Mouse (Mus musculus): Measurements from ENCODE around the gene Camkk2. TPM values are rescaled to one million over a fixed set of nuclear protein-coding genes. Genes with fewer than 3 reads are reported as not detected.

The Camkk2 gene
- polyA plus RNA-seq, 1 experiment from 2014 or later: 24.3 TPM

- no peaks in the 10 kb centered on the region for H3K9me3 ChIP-seq (replicated peaks)
- peaks cover 98% of the 10 kb centered on the region for H3K36me3 ChIP-seq
- no peak overlapping the region for H3K4me3 ChIP-seq
- H3K27ac ChIP-seq (replicated peaks): no peak overlapping the region
- no peaks in the 10 kb centered on the region for H3K27me3 ChIP-seq (ENCODE audit: low read depth, poor library complexity, severe bottlenecking)
- no peak for DNase-seq (ENCODE audit: low spot score)
- no peaks in the 10 kb centered on the region for H3K4me1 ChIP-seq
- 89% methylated on average over 13 of the region's 13 CpGs for WGBS
Measured at GRCm38 (mm10) chr5:122800345-122801010, 21.3 kb upstream of the Camkk2 start.

GRCm38 (mm10) chr5:122799379-122800344 lies 20.5 kb upstream of the Camkk2 start:
- Histone ChIP-seq H3K4me3 (no peak overlapping the region), H3K9me3 (replicated peaks) (no peaks in the 10 kb centered on the region), H3K27me3 (ENCODE audit: low read depth, poor library complexity, severe bottlenecking) (no peaks in the 10 kb centered on the region), H3K4me1 (no peaks in the 10 kb centered on the region), H3K36me3 (peaks cover 98% of the 10 kb centered on the region), H3K27ac (replicated peaks) (no peak overlapping the region)
- no peak for DNase-seq (ENCODE audit: low spot score)
- 90% methylated on average over 17 of the region's 17 CpGs for WGBS

GRCm38 (mm10) chr5:122798557-122799378 lies 19.6 kb upstream of the Camkk2 start:
- no peaks in the 10 kb centered on the region for H3K27me3 ChIP-seq (ENCODE audit: low read depth, poor library complexity, severe bottlenecking)
- H3K36me3 ChIP-seq: peaks cover 98% of the 10 kb centered on the region
- no peak overlapping the region for H3K4me3 ChIP-seq
- H3K9me3 ChIP-seq (replicated peaks): no peaks in the 10 kb centered on the region
- H3K27ac ChIP-seq (replicated peaks): no peak overlapping the region
- DNase-seq (ENCODE audit: low spot score): no peak
- no peaks in the 10 kb centered on the region for H3K4me1 ChIP-seq
- WGBS: 88% methylated on average over 17 of the region's 17 CpGs

GRCm38 (mm10) chr5:122797866-122798265 lies 18.7 kb upstream of the Camkk2 start:
- 84% methylated on average over 3 of the region's 3 CpGs for WGBS
- H3K4me1 ChIP-seq: no peaks in the 10 kb centered on the region
- H3K27me3 ChIP-seq (ENCODE audit: low read depth, poor library complexity, severe bottlenecking): no peaks in the 10 kb centered on the region
- peaks cover 98% of the 10 kb centered on the region for H3K36me3 ChIP-seq
- no peak overlapping the region for H3K4me3 ChIP-seq
- H3K27ac ChIP-seq (replicated peaks): no peak overlapping the region
- DNase-seq (ENCODE audit: low spot score): no peak
- no peaks in the 10 kb centered on the region for H3K9me3 ChIP-seq (replicated peaks)

GRCm38 (mm10) chr5:122788696-122789095 lies 9.5 kb upstream of the Camkk2 start:
- DNase-seq (ENCODE audit: low spot score): no peak
- WGBS: 97% methylated on average over 2 of the region's 2 CpGs
- Histone ChIP-seq H3K4me1 (peaks cover 8% of the 10 kb centered on the region), H3K27me3 (ENCODE audit: low read depth, poor library complexity, severe bottlenecking) (no peaks in the 10 kb centered on the region), H3K36me3 (peaks cover 83% of the 10 kb centered on the region), H3K9me3 (replicated peaks) (no peaks in the 10 kb centered on the region), H3K4me3 (no peak overlapping the region), H3K27ac (replicated peaks) (no peak overlapping the region)

- Histone ChIP-seq H3K27me3 (ENCODE audit: low read depth, poor library complexity, severe bottlenecking) (no peaks in the 10 kb centered on the region), H3K9me3 (replicated peaks) (no peaks in the 10 kb centered on the region), H3K4me3 (no peak overlapping the region), H3K4me1 (peaks cover 11% of the 10 kb centered on the region), H3K27ac (replicated peaks) (no peak overlapping the region), H3K36me3 (peaks cover 58% of the 10 kb centered on the region)
- WGBS: 80% methylated on average over 12 of the region's 12 CpGs
- no peak for DNase-seq (ENCODE audit: low spot score)
Measured at GRCm38 (mm10) chr5:122786035-122786819, 7.0 kb upstream of the Camkk2 start.

GRCm38 (mm10) chr5:122783726-122784406 lies 4.7 kb upstream of the Camkk2 start:
- Histone ChIP-seq H3K4me1 (peaks cover 18% of the 10 kb centered on the region), H3K36me3 (peaks cover 35% of the 10 kb centered on the region), H3K9me3 (replicated peaks) (no peaks in the 10 kb centered on the region), H3K27ac (replicated peaks) (no peak overlapping the region), H3K27me3 (ENCODE audit: low read depth, poor library complexity, severe bottlenecking) (0 out of 2 replicates have a peak, but pooled peaks cover 7% of the 10 kb centered on the region), H3K4me3 (no peak overlapping the region)
- DNase-seq (ENCODE audit: low spot score): no peak
- WGBS: 64% methylated on average over 14 of the region's 14 CpGs

GRCm38 (mm10) chr5:122782066-122782465 lies 2.9 kb upstream of the Camkk2 start:
- whole genome bisulfite sequencing: 70% methylated on average over 1 of the region's 1 CpGs
- Histone ChIP-seq H3K27ac (replicated peaks) (no peak overlapping the region), H3K27me3 (ENCODE audit: low read depth, poor library complexity, severe bottlenecking) (peaks cover 17% of the 10 kb centered on the region; the same call in 1 of the 2 replicates), H3K36me3 (peaks cover 17% of the 10 kb centered on the region), H3K4me3 (no peak overlapping the region), H3K4me1 (peaks cover 29% of the 10 kb centered on the region), H3K9me3 (replicated peaks) (no peaks in the 10 kb centered on the region)
- DNase-seq (ENCODE audit: low spot score): no peak

GRCm38 (mm10) chr5:122780791-122781432 lies 1.7 kb upstream of the Camkk2 start:
- H3K4me1 ChIP-seq: peaks cover 29% of the 10 kb centered on the region
- H3K36me3 ChIP-seq: peaks cover 5% of the 10 kb centered on the region
- H3K4me3 ChIP-seq: no peak overlapping the region
- no peak overlapping the region for H3K27ac ChIP-seq (replicated peaks)
- no peak for DNase-seq (ENCODE audit: low spot score)
- no peaks in the 10 kb centered on the region; the same call in 1 of the 2 replicates for H3K9me3 ChIP-seq (replicated peaks)
- 92% methylated on average over 19 of the region's 19 CpGs for WGBS
- peaks cover 17% of the 10 kb centered on the region; the same call in 1 of the 2 replicates for H3K27me3 ChIP-seq (ENCODE audit: low read depth, poor library complexity, severe bottlenecking)

GRCm38 (mm10) chr5:122778231-122779226 lies 680 bp downstream of the Camkk2 start:
- peaks cover 25% of the 10 kb centered on the region for H3K4me1 ChIP-seq
- H3K4me3 ChIP-seq: peak overlapping the region; percentile 97
- no peaks in the 10 kb centered on the region; the same call in 1 of the 2 replicates for H3K9me3 ChIP-seq (replicated peaks)
- WGBS: 2% methylated on average over 52 of the region's 55 CpGs
- peak overlapping the region; percentile 93 for H3K27ac ChIP-seq (replicated peaks)
- no peaks in the 10 kb centered on the region; the same call in 1 of the 2 replicates for H3K36me3 ChIP-seq
- peak; percentile 55 for DNase-seq (ENCODE audit: low spot score)
- H3K27me3 ChIP-seq (ENCODE audit: low read depth, poor library complexity, severe bottlenecking): peaks cover 17% of the 10 kb centered on the region; the same call in 1 of the 2 replicates
